ENCODE assay signal across 8 mouse cellular contexts in genomic region chr16:46498421-46498789, GRCm38 (mm10). TPM values are rescaled to one million over a fixed set of nuclear protein-coding genes. Genes with fewer than 3 reads are reported as not detected.
DNase-seq lines count a peak whose midpoint lies in the region; ATAC-seq and TF ChIP-seq lines count a peak whose summit lies in the region.

Gene Nectin3 (minus strand): TSS chr16:46498525.

- peaks cover 11% of the 10 kb centered on the region; the same call in 1 of the 2 replicates for H3K4me1 ChIP-seq in embryonic facial prominence, embryonic 14.5 days (ENCODE audit: control insufficient read depth, insufficient read depth, low read length)
- no peaks in the 10 kb centered on the region for H3K4me1 ChIP-seq in liver, embryonic 16.5 days (ENCODE audit: control insufficient read depth, low read depth, low read length)

- WGBS in embryonic facial prominence, embryonic 14.5 days: 4% methylated on average over 4 of the region's 4 CpGs
- WGBS in liver, embryonic 16.5 days (ENCODE audit: insufficient replicate concordance): 8% methylated on average over 4 of the region's 4 CpGs

- no peaks in the 10 kb centered on the region for H3K27me3 ChIP-seq in C2C12 (ENCODE audit: control insufficient read depth, insufficient read depth, insufficient read length)
- no peaks in the 10 kb centered on the region for H3K27me3 ChIP-seq in embryonic facial prominence, embryonic 14.5 days (replicated peaks; ENCODE audit: control insufficient read depth, insufficient read depth, low read length)
- H3K27me3 ChIP-seq in liver, embryonic 16.5 days (ENCODE audit: control insufficient read depth, insufficient read depth, low read depth, low read length): peaks cover 41% of the 10 kb centered on the region

- H3K27ac ChIP-seq in embryonic facial prominence, embryonic 14.5 days (replicated peaks; ENCODE audit: low read depth, low read length): peak within 1 kb of the TSS; percentile 95
- H3K27ac ChIP-seq in liver, embryonic 16.5 days (ENCODE audit: low read length): no peak within 1 kb of the TSS

- peak within 1 kb of the TSS; percentile 42 for H3K4me3 ChIP-seq in C2C12 (ENCODE audit: insufficient read depth, poor library complexity, severe bottlenecking)
- H3K4me3 ChIP-seq in embryonic facial prominence, embryonic 14.5 days (ENCODE audit: low read depth, low read length): peak within 1 kb of the TSS; percentile 91
- peak within 1 kb of the TSS; percentile 65 for H3K4me3 ChIP-seq in liver, embryonic 16.5 days (ENCODE audit: low read depth, low read length)

- intact Hi-C loops in gastrocnemius, postnatal 14 days (cut with DNase I; ENCODE audit: low total_unique reads): no loop called here

- no peak for ATAC-seq in embryonic facial prominence, embryonic 14.5 days (ENCODE audit: low read depth)
- no peak for ATAC-seq in liver, embryonic 16.5 days (ENCODE audit: low read depth)
- ATAC-seq in activated CD4-positive, CD25-positive, alpha-beta regulatory T cell, adult 4 months: no peak

- H3K9me3 ChIP-seq in embryonic facial prominence, embryonic 14.5 days (ENCODE audit: control insufficient read depth, low read length): no peaks in the 10 kb centered on the region
- no peaks in the 10 kb centered on the region for H3K9me3 ChIP-seq in liver, embryonic 16.5 days (replicated peaks; ENCODE audit: control insufficient read depth, low read length)

- peak within 1 kb of the TSS; percentile 69 for H3ac ChIP-seq in C2C12 (ENCODE audit: control insufficient read depth, insufficient read length, low read depth)

- peaks cover 21% of the 10 kb centered on the region for H3K79me3 ChIP-seq in C2C12 (ENCODE audit: low read depth)

- peak within 1 kb of the TSS; percentile 96 for H3K9ac ChIP-seq in embryonic facial prominence, embryonic 14.5 days (ENCODE audit: low read depth, low read length)
- H3K9ac ChIP-seq in liver, embryonic 16.5 days (ENCODE audit: low read depth, low read length): peak within 1 kb of the TSS; percentile 34

- H3K36me3 ChIP-seq in C2C12 (ENCODE audit: control insufficient read depth, insufficient read depth): no peaks in the 10 kb centered on the region
- no peaks in the 10 kb centered on the region for H3K36me3 ChIP-seq in embryonic facial prominence, embryonic 14.5 days (ENCODE audit: control insufficient read depth, insufficient read depth, low read length)
- no peaks in the 10 kb centered on the region for H3K36me3 ChIP-seq in liver, embryonic 16.5 days (ENCODE audit: control insufficient read depth, insufficient read depth)

- H3K79me2 ChIP-seq in C2C12 (ENCODE audit: control insufficient read depth, insufficient read depth): peaks cover 30% of the 10 kb centered on the region

- no peak for TF ChIP-seq CTCF in C2C12 (IDR thresholded peaks at IDR 0.05; ENCODE audit: control insufficient read depth, insufficient read depth, insufficient read length)

- DNase-seq in gastrocnemius, postnatal 14 days: no peak
- DNase-seq in gastrocnemius, adult 18-20 months (ENCODE audit: low spot score): no peak
- no peak for DNase-seq in embryonic facial prominence, embryonic 14.5 days (ENCODE audit: low spot score)
- peak; percentile 7 for DNase-seq in induced T-regulatory cell, adult 2 months (ENCODE audit: low read depth)
- DNase-seq in T-cell, adult 2 months (ENCODE audit: low spot score): no peak

- H3K4me2 ChIP-seq in embryonic facial prominence, embryonic 14.5 days (ENCODE audit: low read depth, low read length): peak within 1 kb of the TSS; percentile 76
- H3K4me2 ChIP-seq in liver, embryonic 16.5 days (ENCODE audit: low read depth, low read length): peak within 1 kb of the TSS; percentile 54

TF ChIP-seq in C2C12, 6 proteins besides CTCF, POLR2A, EP300 and RAD21:
- no peak for TF ChIP-seq MYOG (IDR thresholded peaks at IDR 0.05; ENCODE audit: control insufficient read depth, extremely low read depth, insufficient read length)
- peak; percentile 44 for TF ChIP-seq CEBPB (IDR thresholded peaks at IDR 0.05; ENCODE audit: low read depth)
TF ChIP-seq in C2C12: peak in this region for 1.

RNA-seq across cellular contexts. Expression of gene Nectin3, which starts in this region (rescaled TPM):
- 10 to 100 TPM; 10.1 to 10.5 TPM for total RNA-seq in gastrocnemius, postnatal 14 days (2021)
- total RNA-seq in gastrocnemius, adult 18-20 months (2021): 1 to 10 TPM; 1.9 to 2.7 TPM
- 12.4 TPM for polyA plus RNA-seq in C2C12 (2012; fragmentation: generic; extraction: Trizol)
- 45.5 and 46.9 TPM in 2 replicates for polyA plus RNA-seq in embryonic facial prominence, embryonic 14.5 days (2014; fragmentation: Nextera tagmentation; extraction: Ambion mirVana)
- 1.6 and 2.0 TPM in 2 replicates for polyA plus RNA-seq in liver, embryonic 16.5 days (2015; fragmentation: Nextera tagmentation; extraction: Ambion mirVana)
- polyA plus RNA-seq in activated CD4-positive, CD25-positive, alpha-beta regulatory T cell, adult 4 months (2017; shearing (Covaris generic)): under 1 TPM in 1 of 2 experiments, not detected in 1; 0.25 TPM
